ENCODE assay signal across 16 mouse cellular contexts in genomic region chr6:87898028-87898427, GRCm38 (mm10). TPM values are rescaled to one million over a fixed set of nuclear protein-coding genes. Genes with fewer than 3 reads are reported as not detected.
A peak's percentile ranks its signal among the peaks of the same experiment; 100 is the strongest.
DNase-seq lines count a peak whose midpoint lies in the region; ATAC-seq and TF ChIP-seq lines count a peak whose summit lies in the region.
"Had no signal": no experiment of that assay in that cellular context is flagged by ENCODE, and none has a peak within 500 bp of the region (broad histone marks: within the 10 kb centered on the region; RNA-seq: fewer than 3 reads in every experiment).

No protein-coding gene starts in this region.

- H3K4me3 ChIP-seq in intestine, embryonic 15.5 days (replicated peaks), result no peak overlapping the region
- H3K4me3 ChIP-seq in liver, postnatal 0 days (ENCODE audit: low read depth, low read length), result no peak overlapping the region
- no peak overlapping the region for H3K4me3 ChIP-seq in hindbrain, embryonic 10.5 days
- H3K4me3 ChIP-seq: forebrain, embryonic 10.5 days; hindbrain, embryonic 12.5 days; lung, embryonic 15.5 days had no signal

- peak; percentile 92 for ATAC-seq in intestine, embryonic 15.5 days
- no peak for ATAC-seq in liver, postnatal 0 days
- no peak for ATAC-seq in cerebellum, adult (ENCODE audit: insufficient number of reproducible peaks, low FRiP score, low TSS enrichment)
- ATAC-seq: inflammation-experienced regulatory T-cells, adult 6 months had no signal

- DNase-seq in 3T3-L1 (ENCODE audit: low read depth, low spot score), result peak; percentile 47
- DNase-seq in 416B (ENCODE audit: low read depth), result peak; percentile 15
- DNase-seq in layer of hippocampus, postnatal 14 days (ENCODE audit: low spot score in 2 of 2), result peak; percentile 31 to 52
- DNase-seq in liver, postnatal 0 days, result no peak
- DNase-seq in hindbrain, embryonic 10.5 days (ENCODE audit: low spot score), result no peak
- DNase-seq: cerebellum, adult 11 months; gastrocnemius, postnatal 10 days; midbrain, embryonic 14.5 days; spleen, adult 18-20 months had no signal

- no peak overlapping the region for H3K4me2 ChIP-seq in intestine, embryonic 15.5 days (replicated peaks)
- no peak overlapping the region for H3K4me2 ChIP-seq in liver, postnatal 0 days (ENCODE audit: low read depth, low read length)
- H3K4me2 ChIP-seq: hindbrain, embryonic 12.5 days; liver, embryonic 11.5 days; lung, embryonic 15.5 days had no signal

- TF ChIP-seq EP300 in liver, postnatal 0 days (IDR thresholded peaks at IDR 0.05; ENCODE audit: low read depth), result no peak

- H3K9ac ChIP-seq in intestine, embryonic 15.5 days, result no peak overlapping the region
- no peak overlapping the region for H3K9ac ChIP-seq in liver, postnatal 0 days (replicated peaks)
- H3K9ac ChIP-seq: hindbrain, embryonic 12.5 days; lung, embryonic 15.5 days had no signal

- TF ChIP-seq CTCF in liver, postnatal 0 days (IDR thresholded peaks at IDR 0.05; ENCODE audit: low read depth), result no peak

- no peaks in the 10 kb centered on the region for H3K27me3 ChIP-seq in intestine, embryonic 15.5 days (replicated peaks)
- H3K27me3 ChIP-seq in liver, postnatal 0 days (ENCODE audit: insufficient read depth, low read length), result no peaks in the 10 kb centered on the region
- no peaks in the 10 kb centered on the region for H3K27me3 ChIP-seq in hindbrain, embryonic 10.5 days (ENCODE audit: insufficient read depth, poor library complexity, severe bottlenecking)
- H3K27me3 ChIP-seq: hindbrain, embryonic 12.5 days; lung, embryonic 15.5 days had no signal

- H3K4me1 ChIP-seq in intestine, embryonic 15.5 days (replicated peaks), result no peaks in the 10 kb centered on the region
- no peaks in the 10 kb centered on the region for H3K4me1 ChIP-seq in liver, postnatal 0 days (ENCODE audit: insufficient read depth)
- no peaks in the 10 kb centered on the region for H3K4me1 ChIP-seq in hindbrain, embryonic 10.5 days (replicated peaks)
- H3K4me1 ChIP-seq: forebrain, embryonic 10.5 days; hindbrain, embryonic 12.5 days; lung, embryonic 15.5 days had no signal

- H3K27ac ChIP-seq in intestine, embryonic 15.5 days, result no peak overlapping the region
- H3K27ac ChIP-seq in liver, postnatal 0 days (ENCODE audit: low read depth), result no peak overlapping the region
- no peak overlapping the region for H3K27ac ChIP-seq in hindbrain, embryonic 10.5 days
- H3K27ac ChIP-seq: forebrain, embryonic 10.5 days; hindbrain, embryonic 12.5 days; lung, embryonic 15.5 days had no signal

- H3K36me3 ChIP-seq in intestine, embryonic 15.5 days, result peaks cover 76% of the 10 kb centered on the region
- peaks cover 91% of the 10 kb centered on the region for H3K36me3 ChIP-seq in liver, postnatal 0 days (replicated peaks; ENCODE audit: insufficient read depth, low read length)
- H3K36me3 ChIP-seq in hindbrain, embryonic 10.5 days, result peaks cover 100% of the 10 kb centered on the region

- H3K9me3 ChIP-seq in intestine, embryonic 15.5 days, result no peaks in the 10 kb centered on the region
- no peaks in the 10 kb centered on the region for H3K9me3 ChIP-seq in liver, postnatal 0 days (ENCODE audit: low read length)
- no peaks in the 10 kb centered on the region for H3K9me3 ChIP-seq in hindbrain, embryonic 10.5 days
- H3K9me3 ChIP-seq: forebrain, embryonic 10.5 days; hindbrain, embryonic 12.5 days; lung, embryonic 15.5 days had no signal

- 73% methylated on average over 10 of the region's 10 CpGs for WGBS in intestine, embryonic 15.5 days
- WGBS in liver, postnatal 0 days (ENCODE audit: insufficient replicate concordance), result 91% methylated on average over 10 of the region's 10 CpGs
- 97% methylated on average over 10 of the region's 10 CpGs for WGBS in hindbrain, embryonic 10.5 days

RNA-seq across cellular contexts. Expression of gene Copg1, which starts 10.4 kb away (rescaled TPM):
- polyA plus RNA-seq in intestine, embryonic 15.5 days (2015; fragmentation: Nextera tagmentation; extraction: Ambion mirVana), result 154 and 161 TPM in 2 replicates
- 100 to 1,000 TPM; 201 to 215 TPM for total RNA-seq in layer of hippocampus, postnatal 14 days (2021)
- polyA plus RNA-seq in liver, postnatal 0 days (2015; fragmentation: Nextera tagmentation; extraction: Ambion mirVana), result 30.4 and 35.3 TPM in 2 replicates
- 155 and 159 TPM in 2 replicates for polyA plus RNA-seq in hindbrain, embryonic 10.5 days (2016; fragmentation: Nextera tagmentation; extraction: Ambion mirVana)

RNA-seq across cellular contexts. Expression of gene Hmces, which starts 15.7 kb away (rescaled TPM):
- 41.0 TPM in 2 replicates for polyA plus RNA-seq in intestine, embryonic 15.5 days (2015; fragmentation: Nextera tagmentation; extraction: Ambion mirVana)
- total RNA-seq in layer of hippocampus, postnatal 14 days (2021), result 10 to 100 TPM; 24.4 to 26.3 TPM
- 12.4 and 12.5 TPM in 2 replicates for polyA plus RNA-seq in liver, postnatal 0 days (2015; fragmentation: Nextera tagmentation; extraction: Ambion mirVana)
- polyA plus RNA-seq in hindbrain, embryonic 10.5 days (2016; fragmentation: Nextera tagmentation; extraction: Ambion mirVana), result 49.7 and 57.0 TPM in 2 replicates

RNA-seq across cellular contexts. Expression of gene Cnbp, which starts 47.1 kb away (rescaled TPM):
- polyA plus RNA-seq in intestine, embryonic 15.5 days (2015; fragmentation: Nextera tagmentation; extraction: Ambion mirVana), result 991 and 1,100 TPM in 2 replicates
- total RNA-seq in layer of hippocampus, postnatal 14 days (2021), result 100 to 1,000 TPM; 231 to 244 TPM
- 445 and 452 TPM in 2 replicates for polyA plus RNA-seq in liver, postnatal 0 days (2015; fragmentation: Nextera tagmentation; extraction: Ambion mirVana)
- 1,080 and 1,309 TPM in 2 replicates for polyA plus RNA-seq in hindbrain, embryonic 10.5 days (2016; fragmentation: Nextera tagmentation; extraction: Ambion mirVana)

RNA-seq across cellular contexts. Expression of gene Isy1, which starts 59.4 kb away (rescaled TPM):
- polyA plus RNA-seq in intestine, embryonic 15.5 days (2015; fragmentation: Nextera tagmentation; extraction: Ambion mirVana), result 50.7 and 58.1 TPM in 2 replicates
- total RNA-seq in layer of hippocampus, postnatal 14 days (2021), result 10 to 100 TPM; 28.9 to 33.8 TPM
- 19.7 and 19.8 TPM in 2 replicates for polyA plus RNA-seq in liver, postnatal 0 days (2015; fragmentation: Nextera tagmentation; extraction: Ambion mirVana)
- polyA plus RNA-seq in hindbrain, embryonic 10.5 days (2016; fragmentation: Nextera tagmentation; extraction: Ambion mirVana), result 50.7 and 68.0 TPM in 2 replicates

Comparison
In these comparisons a context has a peak if more than half of its experiments do, and no peak if none do; other contexts are left out.
1. DNase-seq: peak in 3T3-L1 (single experiment), 416B (single experiment) and layer of hippocampus, postnatal 14 days (2 of 2); none in liver, postnatal 0 days (single experiment) and hindbrain, embryonic 10.5 days (single experiment).